Mouse (Mus musculus) forebrain, embryonic 12.5 days (tissue): ENCODE data around the gene Adamts17. TPM values are rescaled to one million over a fixed set of nuclear protein-coding genes. Genes with fewer than 3 reads are reported as not detected.

Experiments
- ATAC-seq: fragments of 200-750 bp; cut with Nextera tagmentation; 2 replicates; pipeline ENCODE4 v1.8.0; 2017; ENCODE audit warnings: moderate TSS enrichment; ENCODE audit not compliant: low FRiP score
- H3K27ac ChIP-seq: fragments of 300-500 bp; sonication (generic); 2 replicates; pipeline ENCODE4 v1.5.1; 2016; ENCODE audit warnings: mild to moderate bottlenecking
- H3K27me3 ChIP-seq: fragments of 300-500 bp; sonication (generic); 2 replicates; pipeline ENCODE4 v1.6.1; 2016; ENCODE audit warnings: mild to moderate bottlenecking
- H3K36me3 ChIP-seq: fragments of 300-500 bp; sonication (generic); replicated peaks from 2 replicates; pipeline ENCODE4 v1.6.1; 2016; ENCODE audit warnings: mild to moderate bottlenecking
- H3K4me1 ChIP-seq: fragments of 300-500 bp; sonication (generic); 2 replicates; pipeline ENCODE4 v1.6.1; 2016
- H3K4me2 ChIP-seq: fragments of 300-500 bp; sonication (generic); 2 replicates; pipeline ENCODE4 v1.6.1; 2016; ENCODE audit warnings: mild to moderate bottlenecking, moderate library complexity
- H3K4me3 ChIP-seq: fragments of 300-500 bp; sonication (generic); replicated peaks from 2 replicates; pipeline ENCODE4 v1.5.1; 2016; ENCODE audit warnings: mild to moderate bottlenecking
- H3K9ac ChIP-seq: fragments of 300-500 bp; sonication (generic); 2 replicates; pipeline ENCODE4 v1.6.1; 2016; ENCODE audit warnings: mild to moderate bottlenecking
- H3K9me3 ChIP-seq: fragments of 300-500 bp; sonication (generic); 2 replicates; pipeline ENCODE4 v1.6.1; 2016
- WGBS: fragments of 180-500 bp; shearing (Covaris S2); methylation state at CpG from one replicate; pipeline ENCODE4 v1.1.7; 2016; 5-methylcytosine and 5-hydroxymethylcytosine counted together
- polyA plus RNA-seq: library from polyadenylated mRNA; unstranded; fragments of >200 nt; fragmentation: Nextera tagmentation; extraction: Ambion mirVana; gene quantifications from 2 replicates; pipeline ENCODE4 v1.2.1, GENCODE M21; 2016

The Adamts17 gene
- polyA plus RNA-seq, result 1.6 and 2.1 TPM in 2 replicates

DNA sequence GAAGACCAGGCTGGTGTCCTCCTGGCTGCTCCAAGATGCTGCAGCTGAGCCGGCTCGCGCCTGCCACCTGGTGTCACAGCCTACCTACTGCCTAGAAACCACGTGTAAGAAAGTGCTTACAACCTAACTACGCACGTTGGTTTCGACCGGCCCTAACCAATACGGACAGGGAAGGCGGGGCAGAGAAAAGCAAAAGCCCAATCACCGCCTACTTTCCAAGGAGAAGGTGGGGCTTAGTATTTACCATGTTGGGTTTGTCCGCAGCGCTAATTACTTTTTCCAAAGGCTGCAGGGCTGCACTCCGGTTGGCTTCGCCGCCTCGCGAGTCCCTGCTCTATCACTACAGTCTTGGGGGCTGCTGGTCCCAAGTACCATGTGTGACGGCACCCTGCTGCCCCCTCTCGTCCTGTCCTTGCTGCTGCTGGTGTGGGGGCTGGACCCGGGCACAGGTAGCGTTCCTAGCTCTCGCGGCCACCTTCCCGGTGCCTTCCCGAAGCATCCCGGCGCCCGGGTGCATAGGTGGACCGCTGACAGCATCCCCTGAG, at the start of gene Adamts17:
Adamts17 (plus strand) TSS at position 273 of the 545 bp plus-strand sequence.
- Histone ChIP-seq H3K9me3 (no peaks in the 10 kb centered on the region), H3K4me1 (peaks cover 12% of the 10 kb centered on the region; the same call in 1 of the 2 replicates), H3K4me2 (peak within 1 kb of the TSS; percentile 100), H3K27me3 (peaks cover 44% of the 10 kb centered on the region), H3K27ac (no peak within 1 kb of the TSS), H3K36me3 (no peaks in the 10 kb centered on the region), H3K4me3 (peak within 1 kb of the TSS; percentile 53), H3K9ac (peak within 1 kb of the TSS; percentile 53)
- peak; percentile 98 for ATAC-seq
- under 1% methylated on average over 30 of the region's 30 CpGs for WGBS

DNA sequence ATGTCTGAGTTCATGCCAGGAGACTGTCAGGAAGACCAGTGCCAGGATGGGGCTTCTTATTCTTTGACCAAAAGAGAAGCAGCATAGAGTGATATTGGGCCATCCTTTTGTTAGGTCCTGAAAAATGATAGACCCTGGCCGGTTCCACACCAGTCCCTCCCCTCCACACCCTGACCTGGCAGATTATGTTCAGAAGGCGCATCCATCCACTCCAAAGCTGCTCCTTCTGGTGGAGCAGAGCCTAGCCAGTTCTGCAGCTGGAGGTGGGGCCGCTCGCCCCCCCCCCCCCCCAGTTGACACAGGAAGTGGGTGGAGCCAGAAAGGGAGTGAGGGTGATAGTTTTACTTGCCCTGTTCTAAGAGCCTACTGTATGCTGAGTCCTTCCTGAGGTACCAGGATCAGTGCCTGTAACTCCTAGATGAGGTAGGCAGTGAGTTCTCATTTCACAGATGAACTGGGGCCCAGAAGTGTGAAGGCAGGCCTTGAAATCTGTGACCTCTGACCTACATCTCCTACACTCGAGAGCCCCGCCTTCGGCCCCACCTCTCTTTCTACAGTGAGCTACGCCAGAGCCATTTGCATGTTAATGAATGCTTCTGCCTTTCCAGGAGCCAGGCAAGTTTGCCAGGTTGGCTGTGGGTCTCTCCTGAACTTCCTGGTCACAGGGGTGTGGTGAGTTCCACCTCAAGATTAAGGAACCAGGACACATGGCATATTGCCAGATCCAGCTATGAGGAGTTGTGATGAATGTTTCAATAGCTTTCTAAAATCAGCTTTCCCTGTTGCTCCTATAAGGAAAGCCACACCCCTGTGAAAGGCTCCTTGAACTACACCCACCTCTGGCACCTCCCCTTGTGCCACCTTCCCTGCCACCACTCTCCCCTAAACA, 49.4 kb upstream of the Adamts17 start:
- H3K4me1 ChIP-seq, result peaks cover 5% of the 10 kb centered on the region; the same call in 1 of the 2 replicates
- H3K9me3 ChIP-seq, result no peaks in the 10 kb centered on the region
- H3K27me3 ChIP-seq, result no peaks in the 10 kb centered on the region
- no peak overlapping the region for H3K9ac ChIP-seq
- no peak for ATAC-seq
- WGBS, result 23% methylated on average over 8 of the region's 8 CpGs
- no peak overlapping the region for H3K4me3 ChIP-seq
- no peak overlapping the region for H3K4me2 ChIP-seq
- H3K36me3 ChIP-seq, result no peaks in the 10 kb centered on the region
- H3K27ac ChIP-seq, result no peak overlapping the region

DNA sequence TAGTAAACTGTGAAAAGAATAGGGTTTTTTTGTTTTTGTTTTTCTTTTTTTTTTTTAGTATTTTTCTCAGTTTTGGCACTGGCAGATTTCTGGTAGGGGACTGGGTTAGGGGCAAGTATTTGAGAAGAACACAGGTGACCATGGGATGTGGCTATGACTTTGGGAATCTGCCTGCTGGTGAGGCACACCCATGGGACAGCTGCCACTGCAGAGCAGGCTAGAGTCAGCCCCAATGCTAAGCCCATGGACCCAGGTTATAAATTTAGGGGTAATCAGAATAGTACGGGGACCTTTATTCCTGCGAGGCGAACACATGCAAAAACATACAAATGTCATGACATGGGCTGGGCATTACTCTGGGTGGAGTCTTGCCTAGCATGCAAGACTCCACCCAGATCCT, 48.5 kb upstream of the Adamts17 start:
- no peak for ATAC-seq
- Histone ChIP-seq H3K4me1 (peaks cover 5% of the 10 kb centered on the region; the same call in 1 of the 2 replicates), H3K36me3 (no peaks in the 10 kb centered on the region), H3K27me3 (no peaks in the 10 kb centered on the region), H3K27ac (no peak overlapping the region), H3K9ac (no peak overlapping the region), H3K4me2 (no peak overlapping the region), H3K9me3 (no peaks in the 10 kb centered on the region), H3K4me3 (no peak overlapping the region)
- 89% methylated on average over 3 of the region's 3 CpGs for WGBS

DNA sequence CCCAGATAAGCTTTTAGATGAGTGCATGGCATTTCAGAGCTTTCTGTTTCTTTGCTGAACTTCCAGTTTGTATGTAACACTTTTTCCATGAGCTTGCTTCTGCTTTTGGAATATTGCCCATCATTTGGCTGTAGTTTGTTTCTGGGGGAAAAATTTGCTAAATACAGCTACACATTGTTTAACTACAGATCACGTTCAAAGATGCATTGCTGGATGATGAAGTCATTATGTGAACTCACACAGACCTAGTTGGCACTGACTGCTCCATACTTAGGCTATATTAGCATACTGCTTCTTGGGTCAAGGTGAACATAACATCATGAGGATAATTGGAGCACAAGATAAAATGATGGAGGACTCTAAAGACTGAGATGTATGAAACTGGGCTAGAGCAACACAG, 42.6 kb upstream of the Adamts17 start:
- H3K4me3 ChIP-seq, result no peak overlapping the region
- no peaks in the 10 kb centered on the region for H3K27me3 ChIP-seq
- H3K27ac ChIP-seq, result no peak overlapping the region
- no peak for ATAC-seq
- no peaks in the 10 kb centered on the region for H3K9me3 ChIP-seq
- H3K4me2 ChIP-seq, result no peak overlapping the region
- WGBS, result 65% methylated on average over 1 of the region's 1 CpGs
- no peaks in the 10 kb centered on the region for H3K36me3 ChIP-seq
- H3K9ac ChIP-seq, result no peak overlapping the region
- no peaks in the 10 kb centered on the region for H3K4me1 ChIP-seq

DNA sequence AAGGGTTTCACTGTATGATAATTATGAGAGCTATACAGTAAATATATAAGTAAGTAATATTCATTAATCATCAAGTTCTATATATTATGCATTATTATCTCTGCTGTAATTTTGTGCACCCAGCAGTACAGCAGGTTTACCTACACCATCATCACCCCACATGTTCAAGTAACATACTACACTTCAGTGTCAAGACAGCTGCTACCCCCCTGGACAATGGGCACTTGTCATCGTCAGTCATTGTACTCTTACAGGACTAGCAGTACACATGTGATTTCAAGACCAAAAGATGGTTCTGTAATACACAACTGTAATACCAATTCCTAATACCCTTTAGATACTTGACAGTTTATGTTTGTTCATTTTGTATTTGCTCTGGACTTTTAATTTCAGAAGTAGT, 42.2 kb upstream of the Adamts17 start:
- Histone ChIP-seq H3K27me3 (no peaks in the 10 kb centered on the region), H3K4me1 (no peaks in the 10 kb centered on the region), H3K4me3 (no peak overlapping the region), H3K9me3 (no peaks in the 10 kb centered on the region), H3K4me2 (no peak overlapping the region), H3K27ac (no peak overlapping the region), H3K9ac (no peak overlapping the region), H3K36me3 (no peaks in the 10 kb centered on the region)
- ATAC-seq, result no peak
- WGBS, result 84% methylated on average over 1 of the region's 1 CpGs

DNA sequence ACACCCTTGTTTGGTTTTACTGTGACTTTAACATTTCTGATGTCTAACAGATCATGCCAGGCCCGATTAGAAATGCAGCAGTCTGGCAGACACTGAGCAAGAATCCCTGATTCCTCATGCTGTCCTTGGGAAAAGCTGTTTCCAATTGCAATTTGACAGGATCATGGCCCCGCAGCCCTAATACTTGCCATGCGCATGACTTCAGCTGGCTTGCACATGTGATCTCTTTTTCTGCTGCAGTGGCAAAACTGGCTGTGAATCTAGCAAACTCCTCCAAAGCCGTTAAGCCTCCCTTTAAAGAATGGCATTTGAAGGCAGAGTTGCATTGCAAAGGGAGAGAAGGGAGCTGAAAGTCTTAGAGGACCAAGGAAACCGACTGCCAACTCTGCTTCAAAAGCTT, 40.7 kb upstream of the Adamts17 start:
- Histone ChIP-seq H3K4me1 (no peaks in the 10 kb centered on the region), H3K27ac (no peak overlapping the region), H3K4me3 (no peak overlapping the region), H3K9me3 (no peaks in the 10 kb centered on the region), H3K9ac (no peak overlapping the region), H3K27me3 (no peaks in the 10 kb centered on the region), H3K36me3 (no peaks in the 10 kb centered on the region), H3K4me2 (no peak overlapping the region)
- WGBS, result 51% methylated on average over 5 of the region's 5 CpGs
- no peak for ATAC-seq

DNA sequence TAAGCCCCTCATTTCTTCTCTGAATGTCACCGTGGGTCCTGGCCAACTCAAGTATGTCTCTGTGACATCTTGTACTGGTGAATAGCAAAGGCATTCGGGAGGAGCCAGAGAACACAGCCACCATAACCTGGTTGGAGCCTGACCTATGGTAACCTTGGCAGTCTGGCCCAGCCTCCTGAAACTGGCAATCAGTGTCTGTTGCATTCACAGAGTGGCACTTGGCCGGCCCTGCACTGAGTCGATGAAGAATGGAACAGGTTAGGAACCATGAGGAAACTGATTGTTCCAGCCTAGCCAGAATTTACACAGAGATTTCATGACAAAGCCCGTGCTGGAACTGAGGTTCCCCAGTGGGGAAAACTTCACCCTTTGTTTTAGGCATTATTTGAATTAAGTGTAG, 38.8 kb upstream of the Adamts17 start:
- H3K9me3 ChIP-seq, result no peaks in the 10 kb centered on the region

DNA sequence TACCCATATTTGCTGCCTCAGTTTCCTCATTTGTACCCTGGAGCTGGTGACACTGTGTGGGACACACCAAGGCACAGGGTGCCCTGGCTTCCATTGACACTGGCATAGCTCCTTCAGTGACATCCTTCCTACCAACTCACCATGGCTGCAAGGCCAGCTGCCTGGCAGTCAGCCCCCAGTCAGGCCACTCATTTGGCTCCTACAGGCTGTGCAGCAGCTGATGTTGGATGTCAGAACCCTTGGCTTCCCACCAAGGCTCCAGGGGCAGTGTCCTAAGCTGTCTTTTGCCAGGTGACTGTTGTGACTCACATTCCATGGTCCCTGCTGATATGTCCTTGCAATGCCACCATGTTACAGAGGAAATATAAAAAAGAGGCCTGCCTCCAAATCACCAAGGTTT, 37.8 kb upstream of the Adamts17 start:
- Histone ChIP-seq H3K9ac (no peak overlapping the region), H3K4me2 (no peak overlapping the region), H3K4me3 (no peak overlapping the region), H3K27me3 (no peaks in the 10 kb centered on the region), H3K27ac (no peak overlapping the region), H3K36me3 (no peaks in the 10 kb centered on the region), H3K4me1 (no peaks in the 10 kb centered on the region), H3K9me3 (no peaks in the 10 kb centered on the region)
- no peak for ATAC-seq

More for the DNA sequence above, 38.8 kb upstream of the Adamts17 start:
- Histone ChIP-seq H3K4me3 (no peak overlapping the region), H3K9ac (no peak overlapping the region), H3K27me3 (no peaks in the 10 kb centered on the region), H3K4me1 (no peaks in the 10 kb centered on the region), H3K36me3 (no peaks in the 10 kb centered on the region), H3K4me2 (no peak overlapping the region), H3K27ac (no peak overlapping the region)
- ATAC-seq, result no peak
- 77% methylated on average over 5 of the region's 5 CpGs for WGBS

DNA sequence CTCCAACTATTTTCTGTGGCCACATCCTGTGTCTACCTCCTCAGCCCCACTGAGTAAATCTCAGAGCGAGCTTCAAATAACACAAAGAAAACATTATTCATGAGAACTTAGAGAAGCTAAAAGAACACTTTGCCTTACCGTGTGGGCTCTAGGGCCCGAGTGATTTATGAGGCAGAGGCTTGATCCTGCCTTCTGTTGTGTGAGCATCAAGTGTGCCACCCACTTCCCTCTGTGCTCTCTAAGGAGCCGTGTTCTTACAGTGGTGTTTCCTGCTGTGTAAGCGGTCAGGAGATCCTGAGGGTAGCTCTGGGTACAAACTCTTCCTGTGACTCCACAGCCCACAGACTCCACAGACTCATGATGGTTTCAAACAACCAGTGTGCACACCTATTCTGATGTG, 35.7 kb upstream of the Adamts17 start:
- H3K36me3 ChIP-seq, result no peaks in the 10 kb centered on the region
- no peak overlapping the region for H3K27ac ChIP-seq
- H3K4me3 ChIP-seq, result no peak overlapping the region
- H3K9ac ChIP-seq, result no peak overlapping the region
- no peak overlapping the region for H3K4me2 ChIP-seq
- H3K9me3 ChIP-seq, result no peaks in the 10 kb centered on the region
- H3K27me3 ChIP-seq, result no peaks in the 10 kb centered on the region
- ATAC-seq, result no peak
- no peaks in the 10 kb centered on the region for H3K4me1 ChIP-seq
- 54% methylated on average over 5 of the region's 5 CpGs for WGBS

DNA sequence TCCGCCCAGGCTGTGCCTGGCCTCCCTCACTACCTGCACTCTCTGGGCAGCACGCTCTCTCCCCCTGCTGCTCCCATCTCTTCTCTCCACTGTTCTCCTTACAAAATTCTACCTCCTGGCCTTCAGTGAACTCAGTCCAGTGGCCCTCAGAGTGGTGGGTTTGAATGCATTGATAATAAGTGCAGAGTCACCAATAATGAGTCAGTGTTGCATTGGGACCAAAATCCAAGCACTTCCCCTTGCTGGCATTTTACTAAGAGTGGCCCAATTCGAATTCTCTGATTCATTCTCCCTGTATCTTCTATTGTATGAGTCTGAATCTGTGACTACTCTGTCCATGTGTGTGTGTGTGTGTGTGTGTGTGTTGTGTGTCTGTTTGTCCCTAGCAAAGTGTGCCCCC, 32.7 kb upstream of the Adamts17 start:
- no peaks in the 10 kb centered on the region for H3K9me3 ChIP-seq
- ATAC-seq, result no peak
- H3K9ac ChIP-seq, result no peak overlapping the region
- no peaks in the 10 kb centered on the region for H3K36me3 ChIP-seq
- H3K4me2 ChIP-seq, result no peak overlapping the region
- no peaks in the 10 kb centered on the region for H3K4me1 ChIP-seq
- H3K27me3 ChIP-seq, result no peaks in the 10 kb centered on the region
- H3K4me3 ChIP-seq, result no peak overlapping the region
- WGBS, result 68% methylated on average over 3 of the region's 3 CpGs
- H3K27ac ChIP-seq, result no peak overlapping the region

DNA sequence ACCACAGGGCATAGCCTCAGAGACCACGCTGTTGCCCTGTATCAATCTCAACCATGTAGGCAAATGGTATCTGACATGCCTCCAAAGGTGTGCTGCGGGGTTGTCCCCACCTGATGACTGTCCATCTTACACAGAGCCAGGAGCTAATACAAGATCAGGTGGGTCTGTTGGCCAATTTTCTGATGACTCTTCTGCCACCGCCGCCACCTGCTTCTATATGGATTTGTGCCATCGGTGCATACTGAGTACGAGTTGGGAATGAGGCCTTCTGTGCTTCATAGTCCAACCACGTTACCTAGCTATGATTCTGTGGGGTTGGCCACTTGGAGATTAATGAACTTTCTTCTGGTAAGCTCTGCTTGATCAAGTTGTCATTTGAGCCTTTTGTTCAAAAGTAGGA, 29.1 kb upstream of the Adamts17 start:
- ATAC-seq, result no peak
- Histone ChIP-seq H3K27ac (no peak overlapping the region), H3K4me2 (no peak overlapping the region), H3K27me3 (no peaks in the 10 kb centered on the region), H3K9me3 (no peaks in the 10 kb centered on the region), H3K36me3 (no peaks in the 10 kb centered on the region), H3K4me1 (no peaks in the 10 kb centered on the region), H3K4me3 (no peak overlapping the region), H3K9ac (no peak overlapping the region)
- WGBS, result 96% methylated on average over 7 of the region's 7 CpGs

DNA sequence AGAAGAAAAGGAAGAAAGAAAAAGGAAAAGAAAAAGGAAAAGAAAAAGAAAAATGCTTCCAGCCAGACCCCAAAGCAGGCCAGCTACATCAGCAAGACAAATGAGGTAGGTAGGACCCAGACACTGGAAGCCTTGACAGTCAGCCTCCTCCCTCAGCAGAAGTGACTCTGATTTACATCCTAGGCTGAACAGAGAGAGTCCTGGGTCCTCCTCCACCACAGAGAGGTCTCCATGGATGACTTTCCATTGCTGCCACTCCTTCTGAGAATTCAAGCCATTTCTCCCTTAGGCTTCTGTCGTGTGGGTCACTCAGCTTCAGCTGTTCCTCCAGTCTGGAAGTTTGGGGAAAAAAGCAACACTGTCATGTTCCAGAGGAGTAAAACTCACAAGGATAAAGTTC, 28.2 kb upstream of the Adamts17 start:
- no peaks in the 10 kb centered on the region for H3K4me1 ChIP-seq
- ATAC-seq, result no peak
- WGBS, result 91% methylated on average over 1 of the region's 1 CpGs
- H3K9me3 ChIP-seq, result no peaks in the 10 kb centered on the region
- no peaks in the 10 kb centered on the region for H3K27me3 ChIP-seq
- H3K9ac ChIP-seq, result no peak overlapping the region
- H3K27ac ChIP-seq, result no peak overlapping the region
- no peak overlapping the region for H3K4me2 ChIP-seq
- H3K36me3 ChIP-seq, result no peaks in the 10 kb centered on the region
- no peak overlapping the region for H3K4me3 ChIP-seq

DNA sequence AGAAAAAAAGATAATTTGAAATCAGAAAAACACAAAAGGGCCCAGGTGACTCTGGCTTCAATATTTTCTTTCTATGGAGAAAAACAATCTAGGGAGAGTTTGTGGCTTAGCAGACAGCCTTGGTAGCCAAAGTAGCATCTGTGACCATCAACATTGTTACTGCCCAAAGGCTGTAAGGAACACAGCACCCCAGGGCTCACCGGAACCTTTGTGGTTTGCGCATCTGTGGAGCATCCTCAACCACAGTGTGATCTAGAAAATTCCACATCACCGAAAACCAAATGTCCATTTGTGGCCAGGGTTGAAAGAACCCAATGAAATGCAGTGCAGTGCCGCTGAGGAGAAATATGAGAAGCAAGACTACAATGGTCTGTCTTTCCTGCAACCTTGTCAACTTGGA, 27.2 kb upstream of the Adamts17 start:
- Histone ChIP-seq H3K4me2 (no peak overlapping the region), H3K9ac (no peak overlapping the region), H3K27me3 (no peaks in the 10 kb centered on the region), H3K9me3 (no peaks in the 10 kb centered on the region), H3K36me3 (no peaks in the 10 kb centered on the region), H3K27ac (no peak overlapping the region), H3K4me3 (no peak overlapping the region), H3K4me1 (no peaks in the 10 kb centered on the region)
- WGBS, result 90% methylated on average over 4 of the region's 4 CpGs
- no peak for ATAC-seq
